Mouse (Mus musculus) testis, adult 2 months (tissue): Measurements from ENCODE around the gene Mapre3. TPM values are rescaled to one million over a fixed set of nuclear protein-coding genes. Genes with fewer than 3 reads are reported as not detected.
"Not testable (repeated sequence)": the region's sequence is repeated elsewhere in the genome, so short reads cannot be mapped to it uniquely, and the experiment has no call there.

Source experiments
- H3K27ac ChIP-seq: fragments of 200-500 bp; 2 replicates; pipeline ENCODE4 v1.5.1; 2012; ENCODE audit warnings: low read depth, low read length; ENCODE audit not compliant: control insufficient read depth, insufficient read depth
- H3K27me3 ChIP-seq: fragments of 200-500 bp; 2 replicates; pipeline ENCODE4 v1.6.1; 2012; ENCODE audit warnings: mild to moderate bottlenecking, low read length, moderate library complexity; ENCODE audit not compliant: control insufficient read depth, insufficient read depth
- H3K36me3 ChIP-seq: fragments of 200-500 bp; 2 replicates; pipeline ENCODE4 v1.6.1; 2012; ENCODE audit warnings: mild to moderate bottlenecking, low read length; ENCODE audit not compliant: control insufficient read depth, insufficient read depth
- H3K4me1 ChIP-seq: fragments of 200-500 bp; 2 replicates; pipeline ENCODE4 v1.6.1; 2012; ENCODE audit warnings: low read length; ENCODE audit not compliant: control insufficient read depth, insufficient read depth
- H3K4me3 ChIP-seq: fragments of 200-500 bp; 2 replicates; pipeline ENCODE4 v1.5.1; 2012; ENCODE audit warnings: low read depth, mild to moderate bottlenecking, low read length, moderate library complexity, mixed read lengths; ENCODE audit not compliant: control insufficient read depth
- CTCF ChIP-seq: fragments of 200-500 bp; IDR thresholded peaks from 2 replicates; pipeline ENCODE4 v1.5.1; 2012; ENCODE audit warnings: low read depth, mild to moderate bottlenecking, inconsistent platforms, low read length, moderate library complexity; ENCODE audit not compliant: control insufficient read depth, insufficient read depth, insufficient replicate concordance
- POLR2A ChIP-seq: fragments of 200-500 bp; IDR thresholded peaks from 2 replicates; pipeline ENCODE4 v1.6.1; 2012; ENCODE audit warnings: low read depth, mild to moderate bottlenecking, inconsistent platforms, low read length, moderate library complexity; ENCODE audit not compliant: control insufficient read depth
- polyA plus RNA-seq: library from polyadenylated mRNA; depleted of rRNA; stranded (reverse); fragments of >200 nt; gene quantifications from 2 replicates; pipeline ENCODE4 v1.2.3, GENCODE M21; 2012

Gene Mapre3
- polyA plus RNA-seq, 1 experiment, result 342 TPM

DNA sequence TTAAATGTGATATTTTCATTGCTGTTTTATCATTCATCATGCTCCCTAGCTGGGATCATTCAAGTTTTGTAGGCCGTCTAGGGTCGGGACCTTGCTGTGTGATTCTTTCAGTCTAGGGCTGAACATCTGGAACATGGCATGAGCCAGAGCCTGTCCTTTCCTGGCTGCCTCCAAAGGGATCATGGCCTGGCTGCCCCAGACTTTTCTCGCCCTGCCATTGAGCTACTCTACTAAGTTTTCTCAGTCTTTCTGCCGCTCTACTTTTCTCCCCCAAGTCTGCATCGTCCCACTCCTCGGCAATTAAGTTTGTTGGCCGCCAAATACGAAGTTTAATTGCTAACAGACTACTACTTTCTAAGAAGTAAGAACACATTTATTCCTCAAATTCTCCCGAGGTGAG lies 54.5 kb downstream of the Mapre3 start:
- H3K27ac ChIP-seq, result peak overlapping the region; percentile 89; the same call in 1 of the 2 replicates
- peaks cover 7% of the 10 kb centered on the region for H3K4me1 ChIP-seq
- no peaks in the 10 kb centered on the region for H3K27me3 ChIP-seq
- peak overlapping the region; percentile 99 for H3K4me3 ChIP-seq
- TF ChIP-seq POLR2A (no peak), CTCF (no peak)
- peaks cover 1% of the 10 kb centered on the region for H3K36me3 ChIP-seq

DNA sequence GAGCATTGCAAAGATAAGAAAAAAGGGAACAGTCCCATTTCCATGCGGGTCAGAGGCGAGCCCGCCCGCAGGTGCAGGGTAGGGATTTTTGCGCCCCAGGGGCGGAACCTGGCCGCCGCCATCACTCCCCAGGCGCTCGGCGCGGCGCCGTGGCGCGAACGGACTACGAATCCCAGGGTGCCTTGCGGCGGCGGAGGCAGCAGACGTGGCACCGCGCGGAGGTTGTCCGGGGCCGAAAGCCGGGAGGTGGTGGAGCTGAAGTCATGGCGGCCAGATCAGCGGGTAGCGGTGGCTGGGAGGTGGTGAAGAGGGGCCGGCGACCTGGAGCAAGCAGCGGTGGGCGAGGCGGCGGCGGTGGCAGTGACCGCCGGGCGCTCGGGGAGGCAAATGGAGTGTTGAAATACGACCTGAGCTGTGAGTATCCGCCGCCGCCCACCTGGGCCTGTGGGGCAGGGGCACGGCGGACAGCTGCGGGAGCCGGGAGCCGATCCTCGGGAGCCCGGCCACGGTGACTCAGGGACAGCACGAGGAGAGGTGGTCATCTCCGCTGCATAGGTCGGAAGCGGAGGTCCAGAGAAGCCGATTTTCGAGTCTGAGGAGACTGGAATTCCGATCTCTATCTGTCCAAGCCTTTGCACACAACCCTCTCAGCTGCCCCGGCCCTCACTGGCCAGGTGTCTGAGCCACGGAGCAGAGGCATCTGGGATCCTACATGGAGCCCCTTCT lies 55.1 kb downstream of the Mapre3 start:
- Histone ChIP-seq H3K4me1 (peaks cover 7% of the 10 kb centered on the region), H3K27ac (peak overlapping the region; percentile 89), H3K36me3 (peaks cover 1% of the 10 kb centered on the region), H3K27me3 (no peaks in the 10 kb centered on the region), H3K4me3 (peak overlapping the region; percentile 99)
- TF ChIP-seq POLR2A (peak; percentile 82), CTCF (no peak)

DNA sequence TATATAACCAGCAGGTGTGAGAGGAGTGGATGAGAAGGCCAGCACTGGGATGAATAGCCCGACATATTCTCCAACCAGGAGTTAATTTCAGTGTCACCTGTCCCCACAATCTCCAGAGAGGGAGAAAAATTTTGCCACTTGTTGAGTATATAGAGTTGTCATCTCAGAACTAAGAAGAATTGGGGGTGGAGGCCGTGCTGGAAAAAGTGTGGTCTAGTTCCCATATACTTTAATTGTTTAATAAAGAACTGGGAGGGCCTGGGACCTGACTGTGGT lies 55.6 kb downstream of the Mapre3 start:
- H3K36me3 ChIP-seq, result no peaks in the 10 kb centered on the region; the same call in none of the 2 replicates
- peak overlapping the region; percentile 99 for H3K4me3 ChIP-seq
- peaks cover 7% of the 10 kb centered on the region for H3K4me1 ChIP-seq
- no peaks in the 10 kb centered on the region for H3K27me3 ChIP-seq
- H3K27ac ChIP-seq, result peak overlapping the region; percentile 89
- no peak for TF ChIP-seq CTCF
- TF ChIP-seq POLR2A, result no peak

- H3K27me3 ChIP-seq, result no peaks in the 10 kb centered on the region
- H3K36me3 ChIP-seq, result no peaks in the 10 kb centered on the region; the same call in none of the 2 replicates
- peaks cover 7% of the 10 kb centered on the region for H3K4me1 ChIP-seq
- H3K27ac ChIP-seq, result no peak overlapping the region
- TF ChIP-seq POLR2A (no peak), CTCF (no peak)
- H3K4me3 ChIP-seq, result no peak overlapping the region
Observed at GRCm38 (mm10) chr5:30872574-30872973, 58.1 kb downstream of the Mapre3 start.

DNA sequence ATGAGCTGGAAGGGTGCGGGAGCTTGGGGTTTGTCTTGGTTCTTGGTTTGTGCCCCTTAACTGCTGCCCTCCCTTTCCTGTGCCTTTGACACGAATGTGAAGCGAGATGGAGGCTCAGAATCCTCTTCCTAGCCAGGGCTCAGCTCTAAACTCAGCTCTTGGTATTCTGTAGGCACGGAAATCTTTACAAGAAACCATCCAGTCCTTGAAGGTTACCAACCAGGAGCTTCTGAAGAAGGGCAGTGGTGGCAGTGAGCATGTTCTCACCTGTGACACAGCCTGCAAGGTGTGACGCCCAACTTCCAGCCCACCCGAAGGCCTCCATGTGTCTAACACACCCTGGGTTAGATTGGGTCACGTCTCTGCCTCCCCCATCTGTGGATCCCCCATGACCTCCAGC lies 59.9 kb downstream of the Mapre3 start:
- Histone ChIP-seq H3K36me3 (no peaks in the 10 kb centered on the region; the same call in none of the 2 replicates), H3K27me3 (no peaks in the 10 kb centered on the region), H3K4me3 (no peak overlapping the region), H3K27ac (no peak overlapping the region), H3K4me1 (peaks cover under 1% of the 10 kb centered on the region)
- TF ChIP-seq POLR2A, result no peak

DNA sequence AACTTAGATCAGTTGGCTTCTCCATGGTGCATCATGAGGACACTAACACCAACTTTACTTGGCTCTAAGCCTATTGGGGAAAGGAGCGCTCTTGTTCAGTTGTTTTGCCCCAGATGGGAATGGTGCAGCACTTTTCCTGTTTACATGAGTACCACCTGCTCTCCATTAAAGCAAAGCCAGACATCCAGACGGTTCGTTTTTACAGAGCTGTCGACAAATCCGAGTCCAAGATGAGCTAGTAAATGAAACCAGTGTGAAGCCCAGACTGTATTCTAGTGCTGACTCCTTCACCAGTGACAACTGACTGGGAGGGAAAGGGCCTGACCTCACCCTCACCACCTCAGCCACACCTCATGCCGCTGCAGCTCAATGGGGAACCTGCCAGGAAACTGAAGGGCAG lies 64.2 kb downstream of the Mapre3 start:
- Histone ChIP-seq H3K27me3 (no peaks in the 10 kb centered on the region), H3K27ac (no peak overlapping the region), H3K4me1 (no peaks in the 10 kb centered on the region), H3K4me3 (no peak overlapping the region), H3K36me3 (no peaks in the 10 kb centered on the region; the same call in 1 of the 2 replicates)
- no peak for TF ChIP-seq POLR2A
- no peak for TF ChIP-seq CTCF

- H3K27ac ChIP-seq, result no peak overlapping the region
- TF ChIP-seq CTCF, result no peak
- no peak for TF ChIP-seq POLR2A
- no peaks in the 10 kb centered on the region for H3K4me1 ChIP-seq
- H3K27me3 ChIP-seq, result no peaks in the 10 kb centered on the region
- no peak overlapping the region for H3K4me3 ChIP-seq
- H3K36me3 ChIP-seq, result no peaks in the 10 kb centered on the region; the same call in 1 of the 2 replicates
Observed at GRCm38 (mm10) chr5:30879347-30879943, 65.0 kb downstream of the Mapre3 start.

GRCm38 (mm10) chr5:30881839-30882238 lies 67.4 kb downstream of the Mapre3 start:
- not testable (repeated sequence) for H3K36me3 ChIP-seq, H3K27me3 ChIP-seq, H3K27ac ChIP-seq, H3K4me3 ChIP-seq, H3K4me1 ChIP-seq
